Mouse (Mus musculus) E14TG2a.4 (cell line): ENCODE results near the gene Gm49450.

ENCODE experiments used
- CTCF ChIP-seq: conservative IDR thresholded peaks from 2 replicates; pipeline ENCODE4 v1.5.1; 2014; ENCODE audit warnings: low read length
- NANOG ChIP-seq: IDR thresholded peaks from 2 replicates; pipeline ENCODE4 v1.6.1; 2014; ENCODE audit warnings: borderline replicate concordance, low read length, mixed read lengths
- POU5F1 ChIP-seq: IDR thresholded peaks from 2 replicates; pipeline ENCODE4 v1.6.1; 2014; ENCODE audit warnings: low read length, borderline replicate concordance

GRCm38 (mm10) chr15:98893036-98893435 lies 60.3 kb downstream of the Gm49450 start:
- TF ChIP-seq CTCF: no peak
- TF ChIP-seq NANOG: no peak
- no peak for TF ChIP-seq POU5F1
